Mouse (Mus musculus) C2C12 (cell line): ENCODE measurements at regions not wholly inside any gene's neighbourhood (a gene's known extent, or its start where the extent isn't known, plus 50 kb on each side); places are given as distances from the start of the nearest gene placed in this dataset.

Experiments used
- H3K27me3 ChIP-seq: one replicate; pipeline ENCODE4 v1.6.1; 2011; ENCODE audit not compliant: control insufficient read depth, insufficient read depth, insufficient read length
- H3K36me3 ChIP-seq: one replicate; pipeline ENCODE4 v1.6.1; 2011; ENCODE audit not compliant: control insufficient read depth, insufficient read depth
- H3K4me3 ChIP-seq: one replicate; pipeline ENCODE4 v1.5.1; 2011; ENCODE audit warnings: mild to moderate bottlenecking, control low read depth; ENCODE audit not compliant: poor library complexity, insufficient read depth, severe bottlenecking
- H3K79me2 ChIP-seq: one replicate; pipeline ENCODE4 v1.6.1; 2011; ENCODE audit not compliant: control insufficient read depth, insufficient read depth
- H3K79me3 ChIP-seq: one replicate; pipeline ENCODE4 v1.6.1; 2011; ENCODE audit warnings: low read depth, control low read depth
- H3ac ChIP-seq: one replicate; pipeline ENCODE3; 2011; ENCODE audit warnings: low read depth; ENCODE audit not compliant: control insufficient read depth, insufficient read length
- CEBPB ChIP-seq: IDR thresholded peaks from one replicate; pipeline ENCODE4 v1.6.1; 2011; ENCODE audit warnings: low read depth, mild to moderate bottlenecking, control low read depth, moderate library complexity
- CTCF ChIP-seq: IDR thresholded peaks from one replicate; pipeline ENCODE4 v1.5.1; 2011; ENCODE audit not compliant: control insufficient read depth, insufficient read depth, insufficient read length
- FOSL1 ChIP-seq: IDR thresholded peaks from one replicate; pipeline ENCODE4 v1.8.0; 2011; ENCODE audit warnings: mild to moderate bottlenecking, low read length; ENCODE audit not compliant: poor library complexity, insufficient read depth, severe bottlenecking
- MAX ChIP-seq: IDR thresholded peaks from one replicate; pipeline ENCODE4 v1.6.1; 2011; ENCODE audit warnings: mild to moderate bottlenecking, control low read depth
- MYOD1 ChIP-seq: IDR thresholded peaks from one replicate; pipeline ENCODE4 v1.6.1; 2011; ENCODE audit warnings: low read depth; ENCODE audit not compliant: control insufficient read depth, insufficient read length
- MYOG ChIP-seq: IDR thresholded peaks from one replicate; pipeline ENCODE4 v1.6.1; 2011; ENCODE audit not compliant: control insufficient read depth, insufficient read length; ENCODE audit errors: extremely low read depth
- USF1 ChIP-seq: IDR thresholded peaks from one replicate; pipeline ENCODE4 v1.6.1; 2011; ENCODE audit warnings: low read depth, mild to moderate bottlenecking, control low read depth, moderate library complexity

DNA sequence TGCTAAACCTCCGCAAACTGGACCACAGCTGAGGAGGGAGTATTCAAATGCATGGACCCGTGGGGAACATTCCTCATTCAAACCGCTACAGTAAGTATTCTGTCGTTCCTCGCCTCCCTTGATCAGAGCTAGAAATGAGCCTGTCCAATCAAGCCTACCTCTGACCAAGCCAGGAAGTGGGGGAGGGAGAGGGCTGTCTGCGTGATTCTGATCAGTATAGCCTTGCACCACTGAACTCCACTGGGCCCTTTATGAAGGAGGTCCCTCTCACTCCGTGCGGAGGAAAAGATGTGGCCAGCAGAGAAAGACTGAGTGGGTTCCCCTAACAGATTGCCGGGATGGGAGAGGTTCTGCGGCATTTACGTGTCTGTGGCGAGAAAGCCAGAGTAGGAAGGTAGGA, 257.4 kb upstream of the Kazn start:
- Histone ChIP-seq H3K27me3 (no peaks in the 10 kb centered on the region), H3K4me3 (no peak overlapping the region)
- TF ChIP-seq CEBPB (no peak), MYOG (no peak), USF1 (no peak), MAX (no peak), CTCF (no peak), FOSL1 (no peak), MYOD1 (no peak)

DNA sequence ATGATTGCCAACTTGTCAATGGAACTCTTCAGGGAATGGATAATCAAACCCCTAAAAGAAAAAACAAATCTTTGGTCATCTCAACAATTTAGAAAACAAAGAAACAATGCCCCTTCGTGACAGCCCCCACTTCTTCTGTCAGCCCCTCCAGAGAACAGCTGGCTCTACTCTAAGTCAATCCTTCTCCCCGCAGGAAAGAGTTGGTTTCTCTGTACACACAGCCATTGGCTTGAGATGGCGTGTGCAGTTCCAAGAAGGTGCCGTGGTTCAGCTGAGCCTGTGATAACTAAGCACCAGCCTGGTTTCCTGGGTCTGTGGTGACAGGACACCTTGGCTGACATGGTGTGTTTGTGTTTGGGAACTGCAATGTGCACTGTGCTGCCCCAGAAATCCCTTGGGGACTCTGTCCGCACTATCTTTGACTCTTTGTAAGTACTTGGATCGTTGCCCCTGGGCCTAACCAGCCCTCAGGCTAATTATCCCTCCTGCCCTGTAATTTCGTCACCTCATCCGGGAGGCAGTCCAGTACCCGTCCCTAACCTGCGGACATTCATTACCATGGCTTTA, 253.8 kb upstream of the Kazn start:
- no peaks in the 10 kb centered on the region for H3K36me3 ChIP-seq
- H3K4me3 ChIP-seq = no peak overlapping the region
- H3K79me2 ChIP-seq = no peaks in the 10 kb centered on the region
- H3K27me3 ChIP-seq = no peaks in the 10 kb centered on the region
- no peaks in the 10 kb centered on the region for H3K79me3 ChIP-seq
- H3ac ChIP-seq = no peak overlapping the region
- no peak for TF ChIP-seq MAX
- no peak for TF ChIP-seq CTCF
- no peak for TF ChIP-seq MYOG
- no peak for TF ChIP-seq USF1

More for the DNA sequence above, 257.4 kb upstream of the Kazn start:
- Histone ChIP-seq H3K79me2 (no peaks in the 10 kb centered on the region), H3K79me3 (no peaks in the 10 kb centered on the region), H3ac (no peak overlapping the region), H3K36me3 (no peaks in the 10 kb centered on the region)

- TF ChIP-seq CTCF (no peak), FOSL1 (no peak), USF1 (no peak), CEBPB (no peak), MYOG (no peak), MAX (no peak), MYOD1 (no peak)
- no peak overlapping the region for H3K4me3 ChIP-seq
- H3K27me3 ChIP-seq = no peaks in the 10 kb centered on the region
- no peaks in the 10 kb centered on the region for H3K36me3 ChIP-seq
- no peaks in the 10 kb centered on the region for H3K79me3 ChIP-seq
- no peak overlapping the region for H3ac ChIP-seq
- no peaks in the 10 kb centered on the region for H3K79me2 ChIP-seq
Measured at GRCm38 (mm10) chr4:142485784-142486423, 246.7 kb upstream of the Kazn start.

- Histone ChIP-seq H3ac (no peak overlapping the region), H3K4me3 (no peak overlapping the region), H3K36me3 (no peaks in the 10 kb centered on the region), H3K27me3 (no peaks in the 10 kb centered on the region), H3K79me3 (no peaks in the 10 kb centered on the region), H3K79me2 (no peaks in the 10 kb centered on the region)
- TF ChIP-seq MAX (no peak), MYOG (no peak), FOSL1 (no peak), USF1 (no peak), MYOD1 (no peak), CEBPB (no peak), CTCF (no peak)
Measured at GRCm38 (mm10) chr4:142475632-142476031, 236.4 kb upstream of the Kazn start.

DNA sequence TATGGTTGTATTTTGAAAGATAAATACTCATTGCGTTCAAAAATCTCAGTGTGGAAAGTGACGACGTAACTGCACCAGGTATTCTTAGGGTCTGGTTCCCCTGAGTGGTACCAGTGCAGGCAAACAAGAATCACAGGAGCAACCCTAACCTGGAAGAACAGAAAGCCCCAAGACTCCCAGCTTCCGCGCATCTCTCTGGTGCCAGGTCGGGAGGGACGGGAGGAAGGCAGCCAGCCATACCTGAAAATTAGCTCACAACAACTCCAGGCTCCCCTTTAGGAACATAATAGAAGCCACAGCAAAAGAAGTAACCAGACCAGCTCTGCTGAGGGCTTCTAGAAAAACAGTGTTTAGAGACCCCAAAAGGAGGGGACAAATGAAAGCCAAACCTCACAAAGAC, 235.4 kb upstream of the Kazn start:
- H3K79me3 ChIP-seq = no peaks in the 10 kb centered on the region
- no peaks in the 10 kb centered on the region for H3K27me3 ChIP-seq

GRCm38 (mm10) chr4:142474018-142474417, 234.8 kb upstream of the Kazn start:
- Histone ChIP-seq H3ac (no peak overlapping the region), H3K79me3 (no peaks in the 10 kb centered on the region), H3K4me3 (no peak overlapping the region), H3K79me2 (no peaks in the 10 kb centered on the region), H3K27me3 (no peaks in the 10 kb centered on the region), H3K36me3 (no peaks in the 10 kb centered on the region)
- TF ChIP-seq MYOG (no peak), CTCF (no peak), MAX (no peak), CEBPB (no peak), FOSL1 (no peak), USF1 (no peak), MYOD1 (no peak)

More for the DNA sequence above, 235.4 kb upstream of the Kazn start:
- Histone ChIP-seq H3K4me3 (no peak overlapping the region), H3K36me3 (no peaks in the 10 kb centered on the region), H3K79me2 (no peaks in the 10 kb centered on the region), H3ac (no peak overlapping the region)
- no peak for TF ChIP-seq FOSL1
- TF ChIP-seq MAX = no peak
- no peak for TF ChIP-seq CTCF
- TF ChIP-seq USF1 = no peak
